Mouse (Mus musculus) MN1 (cell line): ENCODE results near the gene 4930579G24Rik.
A peak's percentile ranks its signal among the peaks of the same experiment; 100 is the strongest.

ENCODE experiments used
- DNase-seq: peaks from one replicate; pipeline ENCODE4 v3.0.0-alpha.2; 2016; ENCODE audit warnings: low spot score

The 4930579G24Rik gene

DNA sequence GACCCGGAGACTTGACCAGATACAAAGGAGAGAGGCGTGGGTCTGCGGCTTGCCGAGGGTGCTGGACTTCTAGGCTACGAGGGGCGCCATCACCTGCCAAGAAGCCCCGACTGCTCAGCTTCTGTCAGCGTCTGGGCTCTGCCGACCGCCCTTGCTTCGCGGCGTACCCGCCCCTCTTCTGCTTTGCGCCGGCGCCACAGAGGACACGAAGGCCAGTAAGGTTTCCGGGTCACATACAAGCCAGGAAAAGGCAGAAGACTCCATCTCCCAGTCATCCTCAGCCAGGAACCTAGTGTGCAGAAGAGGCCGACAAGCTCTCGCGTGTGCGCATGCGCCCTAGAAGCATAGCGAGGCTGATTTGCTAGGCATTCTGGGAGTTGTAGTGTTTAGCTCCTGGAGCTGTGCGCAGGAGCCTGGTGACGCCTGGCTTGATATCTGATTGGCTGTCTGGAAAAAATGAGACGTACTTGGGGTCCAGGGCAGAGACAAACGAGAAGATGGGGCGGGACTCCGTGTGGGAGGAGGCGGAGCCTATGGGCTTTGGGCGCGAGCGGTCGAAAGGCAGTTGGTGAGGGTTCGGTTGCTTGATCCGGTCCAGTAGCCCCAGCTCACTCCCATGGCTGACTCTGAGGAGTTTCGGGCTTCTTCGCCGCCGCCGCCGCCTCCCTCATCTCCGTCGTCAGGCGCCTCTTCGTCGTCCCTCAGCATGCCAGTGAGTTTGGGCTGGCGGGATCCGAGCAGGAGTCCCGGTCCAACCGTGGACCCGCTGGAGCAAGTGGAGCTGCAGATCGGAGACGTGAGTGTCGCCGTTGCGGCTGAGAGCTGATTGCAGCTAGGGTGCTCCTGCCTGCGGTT, at the start of gene 4930579G24Rik:
TSS of gene 4930579G24Rik (plus strand) at position 519 of the 855 bp plus-strand sequence.
- DNase-seq, result peak; percentile 100

DNA sequence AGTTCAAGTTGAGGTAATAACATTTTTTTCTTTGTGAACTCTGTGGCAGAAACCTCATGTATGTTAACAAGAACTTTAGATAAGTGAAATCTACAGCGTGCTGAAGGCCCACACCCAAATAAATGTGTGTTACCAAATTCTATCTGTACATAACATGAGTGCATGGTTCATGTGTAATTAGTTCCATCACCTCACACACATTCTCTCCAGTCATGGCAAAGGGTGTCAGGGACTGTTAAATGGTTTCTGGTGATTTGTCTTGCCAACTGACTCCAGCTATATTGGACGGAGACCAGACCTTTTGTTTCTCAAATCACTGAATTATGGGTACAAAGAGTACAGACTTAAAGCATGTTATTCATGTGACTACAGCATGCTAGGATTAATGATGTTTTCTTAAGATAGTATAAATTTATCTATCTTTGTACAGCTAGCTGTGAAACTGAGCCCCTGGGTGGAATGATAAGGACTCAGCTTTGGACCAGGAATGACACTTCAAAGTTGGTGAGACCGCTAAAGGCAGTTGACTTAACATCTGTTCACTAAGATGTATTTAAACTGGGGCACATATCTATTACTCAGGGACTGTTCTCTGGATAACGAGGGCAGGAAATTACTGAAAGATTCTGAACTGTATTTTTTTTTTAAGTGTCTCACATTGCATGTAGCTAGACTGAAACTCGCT, 48.8 kb upstream of the 4930579G24Rik start:
- DNase-seq, result no peak

- DNase-seq, result peak; percentile 92
Observed at GRCm38 (mm10) chr3:79586804-79587203, 42.1 kb upstream of the 4930579G24Rik start.

- no peak for DNase-seq
Observed at GRCm38 (mm10) chr3:79589671-79590070, 39.2 kb upstream of the 4930579G24Rik start.

DNA sequence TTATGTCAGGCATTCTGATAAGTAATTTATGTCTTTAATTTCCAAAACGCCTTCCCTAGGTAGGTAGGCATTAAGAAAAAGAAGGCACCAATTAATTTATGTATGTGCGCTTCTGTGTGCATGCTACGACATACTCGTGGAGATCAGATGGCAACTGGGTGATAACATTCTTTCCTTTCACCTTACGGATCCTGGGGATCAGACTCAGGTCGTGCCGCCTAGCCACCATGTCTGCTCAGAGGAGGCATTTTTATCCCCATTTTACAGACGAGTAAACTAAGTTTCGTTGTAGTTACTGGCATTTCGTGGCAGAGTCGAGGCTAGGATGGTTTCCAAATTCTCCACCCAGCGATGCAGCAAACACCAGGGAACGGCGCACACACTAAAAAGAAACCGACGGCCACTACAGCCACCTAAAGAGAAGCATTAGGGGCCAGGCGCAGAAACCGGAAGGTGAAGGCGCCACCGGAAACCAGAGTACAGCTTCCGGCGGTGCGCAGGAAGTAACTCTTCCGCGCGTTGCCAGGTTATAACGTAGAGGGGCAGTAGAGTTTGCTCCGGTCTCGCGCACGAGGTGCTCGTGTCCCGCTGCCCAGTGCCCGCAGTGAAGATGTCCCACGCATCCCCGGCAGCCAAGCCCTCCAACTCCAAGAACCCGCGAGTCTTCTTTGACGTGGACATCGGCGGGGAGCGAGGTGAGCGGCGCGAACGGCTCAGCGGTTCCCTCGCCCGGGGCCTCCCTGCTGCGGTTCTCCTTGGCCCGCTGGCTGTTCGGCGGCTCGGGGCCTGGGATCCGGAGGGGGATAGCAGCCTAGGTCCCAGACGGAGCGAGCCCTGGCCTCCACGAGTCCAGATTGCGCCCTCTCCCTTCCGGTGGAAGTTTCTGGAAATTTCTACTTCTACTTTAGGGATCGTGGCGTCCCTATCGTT, 37.8 kb upstream of the 4930579G24Rik start, which contains the start of gene Ppid:
TSS of gene Ppid (plus strand) at position 480 of the 930 bp plus-strand sequence.
- DNase-seq, result peak; percentile 90

DNA sequence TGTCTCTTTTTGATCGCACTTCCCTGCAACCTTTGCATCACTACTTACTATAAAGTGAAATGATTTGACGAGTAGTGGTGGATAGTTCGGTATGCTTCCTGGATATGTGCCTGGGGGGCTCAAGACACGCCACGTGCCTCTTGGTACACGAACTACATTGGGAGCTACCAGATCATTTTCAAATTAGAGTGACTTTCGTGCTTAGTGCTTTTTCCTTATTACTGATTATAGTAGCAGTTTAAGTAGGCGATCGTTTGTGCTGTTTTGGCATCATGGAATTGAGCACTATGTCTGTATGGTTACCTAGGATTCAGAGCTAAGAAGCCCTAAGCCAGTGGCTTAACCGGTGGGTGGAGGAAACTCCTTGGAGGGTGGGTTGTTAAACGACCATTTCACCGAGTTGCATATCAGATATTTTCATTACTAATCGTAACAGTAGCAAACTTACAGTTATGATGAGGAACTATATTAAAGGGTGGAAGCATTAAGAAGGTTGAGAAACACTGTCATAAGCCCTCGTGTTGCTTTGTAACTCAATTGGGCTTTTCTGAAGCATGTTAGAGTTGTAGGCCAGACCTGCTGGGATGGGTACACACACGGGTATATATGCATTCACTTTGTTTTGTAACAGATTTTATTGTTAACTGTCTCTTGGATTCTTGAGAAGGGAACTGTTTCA, 36.9 kb upstream of the 4930579G24Rik start:
- DNase-seq, result peak; percentile 28

DNA sequence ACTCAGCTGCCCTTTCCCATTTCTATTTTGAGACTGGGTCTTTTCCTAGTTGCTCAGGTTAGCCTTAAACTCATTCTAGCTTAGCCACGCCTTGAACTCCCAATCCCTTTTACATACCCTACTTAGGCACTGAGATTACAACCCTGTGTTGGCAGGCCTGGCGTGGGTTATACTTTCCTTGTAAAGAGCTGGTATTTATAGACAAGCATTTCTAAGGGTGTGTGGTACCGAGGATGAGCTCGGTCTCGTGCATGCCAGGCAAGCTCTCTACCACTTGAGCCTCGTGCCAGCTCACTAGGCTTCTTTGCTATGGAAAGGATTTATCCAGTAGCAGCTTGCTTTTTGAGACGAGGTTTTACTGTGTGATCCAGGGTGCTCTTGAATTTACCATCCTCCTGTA, 33.4 kb upstream of the 4930579G24Rik start:
- no peak for DNase-seq

GRCm38 (mm10) chr3:79609886-79610285, 19.0 kb upstream of the 4930579G24Rik start:
- no peak for DNase-seq

- DNase-seq, result peak; percentile 62
Observed at GRCm38 (mm10) chr3:79627484-79628181, 1.2 kb upstream of the 4930579G24Rik start.

DNA sequence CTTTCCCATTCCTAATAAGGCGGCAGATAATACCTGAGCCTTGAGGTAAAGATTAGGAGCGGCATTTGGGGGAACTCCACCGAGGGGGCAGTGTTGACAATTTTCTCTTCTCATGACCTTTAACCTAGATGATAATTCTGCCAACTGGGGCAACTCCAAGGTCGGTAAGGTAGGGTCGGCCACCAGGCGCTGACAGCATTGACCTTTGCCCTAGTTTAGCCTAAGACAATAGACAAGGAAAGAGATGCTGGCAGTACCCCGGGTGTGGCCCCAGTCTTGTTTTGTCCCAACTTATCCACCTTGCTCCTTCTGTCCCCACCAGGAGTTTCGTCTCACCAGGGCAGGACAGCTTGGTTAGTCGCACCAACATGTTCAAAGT, 708 bp upstream of the 4930579G24Rik start:
- DNase-seq, result no peak

- peak; percentile 92 for DNase-seq
Observed at GRCm38 (mm10) chr3:79629416-79629730, 494 bp downstream of the 4930579G24Rik start, which contains the start of gene Etfdh. Etfdh (minus strand) TSS chr3:79629500.

- DNase-seq, result no peak
Observed at GRCm38 (mm10) chr3:79652129-79652528, 23.2 kb downstream of the 4930579G24Rik start.

DNA sequence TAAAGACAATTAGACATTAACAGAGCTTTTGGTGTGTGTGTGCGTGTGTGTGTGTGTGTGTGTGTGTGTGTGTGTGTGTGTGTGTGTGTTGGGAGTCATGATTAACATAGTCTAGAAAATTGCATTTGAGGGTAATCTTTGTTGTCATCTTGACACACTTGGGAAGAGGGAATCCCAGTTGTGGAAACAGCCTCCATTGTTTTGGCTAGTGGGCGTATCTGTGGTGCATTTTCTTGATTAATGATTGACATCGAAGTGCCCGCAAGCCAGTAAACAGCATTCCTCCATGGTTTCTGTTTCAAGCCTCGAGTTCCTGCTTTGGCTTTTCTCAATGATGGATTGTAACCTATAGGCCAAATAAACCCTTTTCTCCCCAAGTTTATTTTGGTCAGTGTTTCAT, 27.8 kb downstream of the 4930579G24Rik start:
- no peak for DNase-seq

DNA sequence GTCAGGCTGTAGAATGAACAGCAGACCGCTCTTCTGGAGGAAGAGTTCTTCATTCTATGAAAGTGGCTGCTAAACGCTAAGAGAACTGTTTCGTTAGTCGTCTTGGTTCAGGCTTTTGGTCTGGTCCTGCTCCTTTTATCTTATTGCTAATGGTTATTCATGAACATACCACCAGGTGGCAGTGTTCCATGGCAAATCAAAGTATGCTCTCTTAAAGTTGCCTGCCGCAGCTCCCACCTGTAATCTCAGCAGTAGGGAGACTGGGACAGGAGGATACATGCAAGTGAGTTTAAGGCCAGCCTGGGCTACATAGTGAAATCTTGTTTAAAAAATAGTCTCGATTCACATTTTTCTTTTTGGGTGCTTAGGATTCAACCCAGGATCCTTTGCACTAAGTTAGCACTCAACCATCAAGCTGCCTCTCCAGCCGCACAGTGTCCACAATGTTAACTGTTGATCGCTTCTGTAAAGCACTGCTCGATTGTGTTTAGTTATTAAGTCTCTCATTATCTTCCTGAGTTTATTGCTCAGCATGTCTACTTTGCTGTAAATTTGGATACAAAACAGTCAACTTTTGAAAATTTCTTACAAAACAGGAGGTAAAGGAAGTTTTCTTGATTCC, 36.0 kb downstream of the 4930579G24Rik start:
- peak; percentile 67 for DNase-seq

DNA sequence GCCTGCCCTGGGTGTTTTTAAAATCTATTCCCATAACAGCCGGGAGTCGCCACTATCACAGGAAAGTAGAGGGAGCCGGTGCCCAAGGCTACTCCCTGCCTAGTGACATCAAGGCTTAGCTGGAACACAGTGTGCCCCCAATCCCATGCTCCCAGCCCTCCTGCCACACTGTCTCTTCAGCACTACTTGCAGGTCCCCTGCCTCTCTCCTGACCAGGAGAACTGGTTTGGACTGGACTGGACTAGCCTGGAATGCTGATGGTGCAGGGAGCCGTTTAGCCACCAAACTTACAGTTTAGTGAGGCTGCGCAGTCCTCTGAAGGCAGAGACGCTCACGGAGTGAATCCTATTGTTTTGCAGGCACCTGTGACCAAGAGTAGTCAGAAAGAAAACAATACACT, 41.7 kb downstream of the 4930579G24Rik start:
- DNase-seq, result no peak

GRCm38 (mm10) chr3:79672188-79672587, 43.3 kb downstream of the 4930579G24Rik start:
- no peak for DNase-seq

DNA sequence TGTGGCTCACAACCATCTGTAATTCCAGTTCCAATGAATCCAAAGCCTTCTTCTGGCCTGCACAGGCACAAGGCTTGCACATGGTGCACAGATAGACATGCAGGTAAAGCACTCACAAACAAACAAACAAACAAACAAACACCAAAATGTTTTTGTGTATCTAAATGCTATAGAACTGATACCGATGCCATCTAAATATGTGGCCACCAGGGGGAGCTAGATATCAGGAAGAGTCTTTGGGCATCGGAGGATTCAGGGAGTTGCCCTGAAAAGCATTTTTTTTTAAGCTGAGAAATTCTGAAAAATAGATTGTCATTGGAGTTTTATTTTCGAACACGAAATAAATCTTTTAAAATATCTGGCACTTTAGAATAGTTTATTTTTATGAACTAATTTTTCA, 44.2 kb downstream of the 4930579G24Rik start:
- peak; percentile 43 for DNase-seq

DNA sequence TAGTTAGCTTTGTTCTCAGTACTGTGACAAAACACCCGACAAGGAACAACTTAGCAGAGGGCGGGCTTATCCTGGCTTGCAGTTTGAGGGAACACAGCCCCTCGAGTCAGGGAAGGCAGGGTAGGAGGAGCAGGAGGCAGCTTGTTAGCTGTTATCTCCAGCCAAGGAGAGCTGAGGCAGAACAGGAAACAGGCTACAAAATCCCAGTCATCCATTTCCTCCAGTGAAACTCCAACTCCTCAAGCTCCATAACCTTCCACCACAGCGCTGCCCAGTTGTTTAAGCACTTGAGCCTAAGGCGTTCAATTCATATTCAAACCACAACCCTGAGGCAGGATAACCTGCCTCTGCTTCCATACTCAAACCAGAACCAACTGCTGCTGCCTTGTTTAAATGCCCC, 45.8 kb downstream of the 4930579G24Rik start:
- no peak for DNase-seq

- no peak for DNase-seq
Observed at GRCm38 (mm10) chr3:79676411-79676810, 47.5 kb downstream of the 4930579G24Rik start.
